Mouse (Mus musculus) urinary bladder, postnatal 36 days (tissue): ENCODE data around the gene Ly6g5c.

Experiments
- DNase-seq, 2 experiments: peaks; one replicate each; pipeline ENCODE4 v3.0.0; 2022; ENCODE audit warnings: low spot score in 2 of 2, mixed read lengths in 1 of 2

Gene Ly6g5c

DNA sequence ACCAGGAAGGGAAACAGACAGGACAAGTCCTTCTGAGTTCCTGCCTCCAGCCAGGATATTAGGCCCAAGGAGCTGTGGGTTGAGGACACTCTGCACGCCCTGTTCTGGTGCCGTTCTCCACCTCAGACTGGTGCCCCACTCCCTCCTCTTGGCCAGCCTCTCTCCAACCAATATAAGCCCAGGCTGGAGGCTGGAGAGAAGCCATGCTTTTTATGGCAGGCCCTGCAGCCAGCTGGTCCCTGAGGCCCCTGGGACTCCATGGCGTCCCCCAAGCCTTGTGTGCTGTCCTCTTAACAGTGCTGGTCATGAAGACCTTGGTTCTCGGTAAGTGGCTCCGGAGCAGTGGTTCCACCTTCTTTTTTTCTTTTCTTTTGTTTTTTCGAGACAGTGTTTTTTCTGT is at the start of gene Ly6g5c:
Gene Ly6g5c, plus strand, starts transcription at position 183 of the 400 bp plus-strand sequence.
- no peak for DNase-seq

DNA sequence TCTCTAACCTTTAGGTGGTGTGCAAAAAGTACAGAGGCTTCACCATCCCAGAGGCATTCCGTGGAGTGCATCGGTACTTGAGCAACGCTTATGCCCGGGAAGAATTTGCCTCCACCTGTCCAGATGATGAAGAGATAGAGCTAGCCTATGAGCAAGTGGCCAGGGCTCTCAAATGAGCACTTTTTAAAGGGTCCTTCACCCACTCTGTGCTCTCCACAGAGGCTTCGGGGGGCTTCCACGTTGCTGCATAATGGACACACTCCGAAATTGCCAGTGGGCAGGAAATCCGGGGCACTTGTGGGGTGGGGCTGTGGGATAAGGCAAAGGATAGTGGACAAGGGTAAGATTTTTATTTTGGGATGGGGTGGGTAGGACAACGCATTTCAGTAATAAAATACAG is 49.8 kb upstream of the Ly6g5c start:
- no peak for DNase-seq

DNA sequence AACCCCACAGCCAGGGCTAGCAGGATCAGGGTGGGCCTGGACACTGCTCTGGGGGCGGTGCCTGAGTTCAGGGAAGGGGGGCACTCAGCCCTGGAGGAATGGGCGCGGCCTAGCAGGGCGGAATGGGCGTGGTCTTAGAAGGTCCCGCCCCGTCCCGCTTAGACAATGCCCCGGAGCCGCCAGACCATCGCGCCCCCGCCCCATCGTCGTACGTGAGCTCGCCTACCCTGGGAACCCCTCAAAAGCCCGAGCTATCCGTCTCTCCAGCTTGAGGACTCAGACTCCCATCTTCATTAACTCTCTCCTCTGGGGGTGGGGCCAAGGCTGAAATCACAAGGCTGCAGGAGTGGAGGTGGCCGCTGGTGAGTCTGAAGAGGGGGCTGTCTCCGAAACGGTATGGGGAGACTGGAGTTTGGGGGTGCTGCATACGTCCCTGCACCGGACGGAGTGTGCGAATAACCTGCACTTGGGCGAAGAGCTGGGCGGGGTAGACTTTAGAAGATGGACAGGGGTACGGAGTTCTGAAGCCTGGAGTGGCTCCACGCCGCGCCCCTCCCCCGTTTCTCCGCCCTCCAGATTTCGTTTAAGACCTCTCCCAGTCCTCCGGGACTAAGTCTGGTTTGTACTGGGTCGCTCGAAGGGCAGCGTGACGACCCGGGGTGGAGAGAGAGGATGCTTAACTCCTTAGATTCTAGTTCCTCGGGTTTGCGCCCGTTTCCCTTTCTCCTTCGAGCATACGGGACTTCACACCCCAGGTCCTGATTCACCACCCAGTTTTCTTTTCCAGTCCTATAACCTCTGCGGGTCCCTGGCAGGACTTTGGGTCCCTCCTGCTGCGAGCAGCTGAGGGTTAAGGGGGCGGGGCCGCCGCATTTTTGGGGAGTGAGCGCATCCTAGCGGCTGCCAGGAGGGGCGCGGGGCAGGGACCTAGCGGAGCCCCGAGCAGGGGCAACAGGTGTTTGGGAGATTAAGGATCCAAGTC is 48.9 kb upstream of the Ly6g5c start, which contains the start of gene Ddah2:
Gene Ddah2, plus strand, starts transcription at position 125 of the 982 bp plus-strand sequence.
- peak; percentile 81 to 87 for DNase-seq

DNA sequence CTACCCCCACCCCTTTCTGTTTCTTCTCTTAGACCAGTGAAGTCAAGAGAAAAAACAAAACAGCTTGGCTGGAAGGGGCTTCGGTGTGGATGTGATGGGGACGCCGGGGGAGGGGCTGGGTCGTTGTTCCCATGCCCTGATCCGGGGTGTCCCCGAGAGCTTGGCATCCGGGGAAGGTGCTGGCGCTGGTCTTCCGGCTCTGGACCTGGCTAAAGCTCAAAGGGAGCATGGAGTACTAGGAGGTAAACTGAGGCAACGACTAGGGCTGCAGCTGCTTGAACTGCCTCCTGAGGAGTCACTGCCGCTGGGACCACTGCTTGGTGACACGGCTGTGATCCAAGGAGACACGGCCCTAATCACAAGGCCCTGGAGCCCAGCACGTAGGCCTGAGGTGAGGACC is 48.0 kb upstream of the Ly6g5c start:
- DNase-seq, result no peak

DNA sequence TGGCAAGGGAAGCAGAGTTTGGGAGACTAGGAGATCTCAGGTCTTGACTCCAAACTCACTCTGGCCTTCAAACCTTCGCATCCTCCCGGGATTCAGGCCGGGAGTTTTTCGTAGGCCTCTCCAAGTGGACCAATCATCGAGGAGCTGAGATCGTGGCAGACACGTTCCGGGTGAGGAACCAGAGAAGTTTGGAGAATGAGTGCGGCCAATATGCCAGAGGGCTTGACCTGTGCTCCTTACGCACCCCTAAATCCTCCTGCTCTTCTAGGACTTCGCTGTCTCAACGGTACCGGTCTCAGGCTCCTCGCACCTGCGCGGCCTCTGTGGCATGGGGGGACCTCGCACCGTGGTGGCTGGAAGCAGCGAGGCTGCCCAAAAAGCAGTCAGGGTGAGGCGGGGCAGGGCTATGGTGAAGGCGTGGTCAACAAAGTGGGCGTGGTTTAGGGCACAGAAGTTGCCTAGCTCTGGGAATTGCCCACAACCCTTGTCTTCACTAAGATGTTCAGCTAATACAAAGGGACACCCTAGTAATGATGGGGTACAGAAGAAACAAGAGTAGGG is 47.3 kb upstream of the Ly6g5c start:
- no peak for DNase-seq

DNA sequence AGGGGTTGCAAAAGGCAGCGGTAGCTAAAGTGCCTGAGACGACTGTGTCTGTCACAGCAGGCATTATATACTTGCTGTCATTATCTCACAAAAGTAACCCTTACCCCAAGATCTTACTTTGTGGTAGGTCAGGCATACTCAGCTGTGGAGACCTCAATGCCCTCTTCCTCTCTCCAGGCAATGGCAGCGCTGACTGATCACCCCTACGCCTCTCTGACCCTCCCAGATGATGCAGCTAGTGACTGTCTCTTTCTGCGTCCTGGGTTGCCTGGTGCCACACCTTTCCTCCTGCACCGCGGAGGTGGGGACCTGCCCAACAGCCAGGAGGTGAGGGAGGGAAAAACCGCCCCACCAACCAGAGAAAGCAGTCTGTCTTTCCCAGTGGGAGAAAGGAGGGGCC is 46.8 kb upstream of the Ly6g5c start:
- DNase-seq, result no peak

DNA sequence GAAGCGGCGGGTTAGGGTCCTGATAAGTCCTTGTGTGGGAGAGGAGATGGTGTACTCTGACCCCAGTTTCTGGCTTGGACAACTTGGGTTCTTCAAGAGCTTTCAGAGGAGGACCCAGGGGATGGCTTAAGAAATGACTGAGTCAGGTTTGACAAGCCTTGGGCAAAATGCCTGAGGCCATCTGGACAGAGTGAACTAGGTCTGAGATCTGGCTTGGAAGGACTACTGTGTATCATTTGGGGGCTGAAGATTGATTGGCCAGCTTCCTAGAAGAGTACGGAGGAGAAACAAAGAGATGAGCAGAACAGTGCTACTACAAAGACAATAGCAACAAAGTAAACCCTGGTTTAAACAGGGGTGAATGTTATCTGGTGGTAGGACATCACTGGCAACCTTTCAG is 44.6 kb upstream of the Ly6g5c start:
- DNase-seq, result no peak

DNA sequence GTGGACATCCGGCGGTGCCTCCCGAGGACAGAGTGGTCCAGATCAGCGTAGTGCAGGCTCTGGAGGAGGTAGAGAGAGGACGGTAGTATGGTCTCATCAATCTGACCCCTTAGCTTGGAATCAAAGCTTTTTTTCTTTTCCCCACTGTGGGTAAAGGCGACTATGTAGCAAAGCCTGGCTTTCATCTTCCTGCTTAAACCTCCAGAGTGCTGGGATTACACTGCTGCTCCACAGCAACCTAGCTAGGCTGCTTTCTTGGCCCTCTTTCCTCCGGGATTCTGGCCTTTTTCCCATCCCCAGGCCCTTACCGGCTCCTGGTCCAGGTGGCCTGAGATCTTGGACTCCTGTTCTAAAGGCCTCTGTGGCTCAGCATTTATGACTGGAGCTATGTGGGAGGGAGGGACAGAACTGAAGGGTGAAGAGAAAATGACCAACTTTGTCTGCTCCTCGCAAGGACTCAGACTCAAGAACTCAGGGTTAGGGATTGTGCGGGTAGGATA is 43.7 kb upstream of the Ly6g5c start:
- no peak for DNase-seq

DNA sequence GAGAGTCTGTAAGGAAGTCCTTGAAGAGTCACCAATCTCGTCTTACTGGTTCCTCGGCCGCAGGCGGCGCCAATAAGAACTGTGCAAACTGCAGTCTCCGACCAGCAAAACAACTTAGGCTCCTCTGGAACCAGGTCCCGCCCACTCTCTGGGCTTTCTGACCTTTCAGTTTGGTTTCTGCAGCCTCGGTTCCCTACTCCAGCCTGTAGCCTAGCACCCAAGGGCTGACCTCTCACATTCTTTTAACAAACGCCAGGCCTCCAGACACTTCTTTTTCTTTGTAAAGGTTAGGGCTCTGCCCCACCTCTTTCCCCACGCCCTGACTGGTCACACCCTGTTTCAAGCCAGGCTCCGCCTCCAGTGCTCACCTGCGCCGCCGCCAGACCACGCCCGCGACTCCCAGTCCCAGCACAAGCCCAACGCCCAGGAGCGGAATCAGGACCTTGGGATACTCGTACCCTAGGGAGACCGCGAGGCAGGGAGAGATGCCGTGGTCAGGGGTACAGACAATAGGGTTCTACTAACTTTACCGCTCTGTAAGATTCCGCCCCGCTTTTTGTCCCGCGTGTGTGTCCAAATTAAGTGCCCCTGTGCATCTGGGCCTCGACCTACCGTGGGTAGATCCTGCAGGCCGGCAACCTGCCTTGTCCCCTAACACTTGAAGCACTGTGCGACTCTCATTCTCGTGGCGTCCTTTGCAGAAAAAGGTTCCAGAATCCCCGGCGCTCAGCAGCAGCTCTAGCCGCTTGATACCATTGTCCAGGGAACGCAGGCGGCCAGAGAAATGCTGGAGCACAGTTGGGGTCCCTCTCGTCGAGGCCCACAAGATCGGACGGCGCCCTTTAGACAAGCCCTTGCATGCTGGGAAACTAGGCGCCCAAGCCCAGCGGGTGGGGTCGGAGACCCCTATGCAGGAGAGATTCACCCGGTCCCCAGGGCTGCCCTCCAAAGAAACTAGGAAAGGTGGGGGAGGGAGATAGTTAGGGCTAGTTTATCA is 42.8 kb upstream of the Ly6g5c start, which contains the start of gene Ly6g6c:
Gene Ly6g6c, plus strand, starts transcription at position 438 of the 997 bp plus-strand sequence.
- peak; percentile 75 to 80 for DNase-seq

DNA sequence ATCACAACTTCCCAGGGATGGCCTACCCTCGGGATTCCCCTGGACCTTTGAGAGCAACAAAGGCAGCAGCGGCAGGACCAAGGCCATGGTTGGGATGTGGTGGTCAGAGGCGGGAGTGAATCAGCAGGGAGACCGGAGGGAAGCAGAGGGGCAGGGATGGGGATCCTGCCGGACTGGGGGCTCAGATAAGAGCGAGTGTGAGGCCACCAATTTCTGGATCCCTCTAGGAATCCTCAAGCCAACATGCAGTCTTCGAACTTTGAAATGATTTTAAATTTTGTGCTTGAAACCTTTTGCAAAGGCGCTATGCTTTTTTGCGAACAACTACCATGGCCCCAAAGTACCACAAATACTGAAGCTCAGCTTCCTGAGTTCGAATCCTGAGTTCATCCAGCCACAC is 42.0 kb upstream of the Ly6g5c start, which contains the start of gene Mpig6b:
Gene Mpig6b, minus strand, starts transcription at position 101 of the 400 bp plus-strand sequence.
- no peak for DNase-seq

DNA sequence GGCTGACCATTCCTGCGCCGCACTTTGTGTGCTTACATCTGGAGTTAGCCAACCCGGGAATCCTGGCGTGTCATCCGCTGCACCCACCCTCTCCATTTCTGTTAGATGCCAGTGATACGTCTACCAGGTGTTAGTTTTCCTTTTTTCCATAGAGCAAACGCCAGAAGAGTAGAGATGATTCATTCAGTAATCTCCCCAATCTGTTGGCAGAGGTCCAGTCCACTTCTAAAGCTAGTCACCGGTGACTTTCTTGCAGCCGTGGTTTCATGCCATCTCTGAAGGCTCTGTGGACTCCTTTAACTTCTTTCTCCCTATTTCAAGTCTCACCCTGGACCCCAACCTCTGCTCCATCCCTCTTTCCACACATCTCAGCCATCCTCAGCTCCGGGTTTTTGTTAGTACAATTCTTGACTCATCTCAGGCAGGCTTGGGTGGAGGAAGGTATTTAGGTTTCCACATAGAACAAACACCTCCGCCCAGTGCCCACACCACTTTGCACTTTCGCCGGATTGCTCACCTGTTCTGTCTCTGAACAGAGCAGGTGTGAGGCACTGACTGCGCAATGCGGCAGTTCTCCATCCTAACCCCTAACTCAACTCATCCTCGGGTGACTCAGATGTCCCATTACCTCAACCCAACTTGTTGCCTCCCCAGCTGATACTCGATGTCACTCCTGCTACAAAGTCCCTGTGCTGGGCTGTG is 39.7 kb upstream of the Ly6g5c start:
- DNase-seq, result peak in 1 of 2 experiments; percentile 50

DNA sequence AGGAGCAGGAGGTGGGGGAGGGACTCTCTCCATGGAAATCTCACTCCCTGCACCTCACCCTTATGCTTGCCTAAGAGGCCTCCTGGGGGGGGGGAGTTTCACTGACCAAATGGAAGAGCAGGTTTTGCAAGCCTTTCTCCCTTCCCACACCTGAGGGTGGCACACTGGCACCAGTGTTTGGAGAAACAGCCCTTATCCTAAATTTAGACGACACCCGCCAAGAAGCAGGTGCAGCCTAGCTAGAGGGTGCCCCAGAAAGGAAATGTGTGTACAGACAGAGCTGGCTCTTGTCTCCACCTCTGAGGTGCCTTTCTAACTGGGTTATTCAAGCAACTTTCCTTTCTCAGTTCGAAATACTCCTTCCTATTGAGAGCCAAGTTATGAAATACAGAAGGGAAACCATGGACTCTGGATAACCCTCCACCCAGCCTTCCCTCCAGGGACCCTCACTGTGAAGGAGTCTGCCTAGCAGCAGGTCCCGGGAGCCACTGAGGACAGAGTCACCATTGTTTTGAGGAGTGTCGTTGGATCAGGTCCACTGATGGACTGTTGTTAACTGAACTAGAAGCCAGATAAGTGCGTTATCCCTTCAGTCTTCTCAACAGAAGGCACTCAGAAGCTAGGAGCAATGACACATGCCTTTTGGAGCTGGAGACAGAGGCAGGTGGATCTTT is 37.4 kb upstream of the Ly6g5c start:
- no peak for DNase-seq

DNA sequence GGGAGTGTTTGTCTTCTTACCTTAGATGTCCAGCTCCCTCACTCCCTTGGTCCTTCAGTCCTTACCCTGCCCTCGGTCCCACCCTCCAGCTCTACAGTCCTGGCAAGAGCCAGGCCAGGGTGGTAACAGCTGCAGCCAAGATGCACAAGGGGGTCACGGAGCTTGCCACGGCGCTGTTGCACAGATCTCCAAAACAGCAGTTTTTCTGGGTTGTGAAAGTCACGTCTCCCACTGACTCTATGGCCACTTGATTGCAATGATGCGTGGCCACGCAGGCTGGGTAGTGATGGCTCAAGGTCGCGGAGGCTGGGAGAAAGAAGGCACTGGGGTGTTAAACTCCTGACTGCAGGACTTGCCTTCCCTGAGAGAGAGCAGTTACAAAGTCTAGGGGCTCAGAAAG is 36.6 kb upstream of the Ly6g5c start:
- DNase-seq, result no peak

DNA sequence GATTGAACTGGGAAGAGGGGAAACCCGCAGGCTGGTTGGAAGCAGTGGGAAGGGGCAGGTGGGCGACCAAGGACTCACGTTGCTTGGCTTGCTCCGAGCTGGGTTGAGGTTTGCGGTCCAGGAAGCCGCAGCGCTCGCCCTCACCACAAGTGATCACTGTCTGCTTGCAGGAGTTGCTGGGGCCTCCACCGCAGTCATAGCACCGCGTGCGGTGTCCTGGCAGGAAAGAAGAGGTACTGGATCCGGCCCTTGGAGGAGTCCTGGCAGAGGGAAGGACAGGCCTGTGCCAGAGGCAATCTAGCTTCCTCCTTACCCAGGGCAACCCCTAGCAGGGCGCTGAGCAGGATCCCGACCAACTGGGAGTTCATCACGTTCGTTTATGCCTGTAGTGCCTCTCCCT is 34.0 kb upstream of the Ly6g5c start:
- no peak for DNase-seq

DNA sequence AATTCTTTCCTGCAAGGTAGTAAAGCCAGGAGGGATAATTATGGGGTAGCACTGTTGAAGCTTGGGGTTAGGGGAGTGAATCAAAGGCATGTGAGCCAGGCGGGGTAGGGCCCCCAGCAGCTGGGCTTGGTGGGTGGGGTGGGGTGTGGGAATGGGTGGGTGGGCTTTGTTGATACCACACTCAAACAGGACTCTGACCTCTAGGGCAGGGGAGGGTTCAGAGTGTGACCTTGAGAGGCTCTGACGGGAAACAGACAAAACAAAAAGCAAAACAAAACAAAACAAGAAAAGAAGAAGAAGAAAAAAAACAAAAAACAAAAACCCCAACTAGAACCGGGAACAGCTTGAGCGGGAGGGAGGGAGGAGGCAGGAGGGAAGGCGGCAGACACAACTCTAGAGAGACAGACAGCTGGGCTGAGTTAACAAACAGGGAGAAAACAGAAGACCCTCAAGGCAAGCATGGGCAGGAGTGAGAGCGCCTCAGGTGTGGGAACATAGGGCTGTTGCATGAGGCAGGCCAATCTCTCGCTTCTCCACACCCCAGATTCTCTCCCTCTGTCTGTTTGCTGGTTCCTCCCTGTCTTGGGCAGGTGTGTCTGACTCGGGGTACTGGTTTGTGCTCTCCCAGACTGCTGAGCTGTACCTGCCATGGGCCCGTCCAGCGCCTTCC is 31.4 kb upstream of the Ly6g5c start, which contains the start of gene Ly6g6e:
Gene Ly6g6e, plus strand, starts transcription at position 396 of the 670 bp plus-strand sequence.
- DNase-seq, result no peak

DNA sequence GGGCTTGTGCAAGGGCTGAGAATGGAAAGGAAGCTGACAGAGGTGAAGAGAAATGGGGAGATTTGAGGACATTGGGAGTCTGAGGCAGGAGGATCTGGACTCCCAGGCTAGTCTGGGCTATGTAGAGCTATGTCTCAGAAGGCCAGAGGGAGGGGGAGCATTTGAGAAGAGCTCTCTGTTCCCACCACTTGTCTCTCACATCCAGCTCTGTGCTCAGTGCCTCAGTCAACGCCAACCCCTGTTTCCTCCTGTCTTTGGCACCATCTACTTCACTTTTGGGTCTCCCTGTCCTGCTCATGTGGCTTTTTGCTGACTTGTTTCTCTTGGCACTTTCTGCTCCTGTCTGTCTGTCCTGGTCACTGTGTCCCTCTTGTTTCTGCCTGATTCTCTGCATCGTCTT is 30.8 kb upstream of the Ly6g5c start:
- no peak for DNase-seq

DNA sequence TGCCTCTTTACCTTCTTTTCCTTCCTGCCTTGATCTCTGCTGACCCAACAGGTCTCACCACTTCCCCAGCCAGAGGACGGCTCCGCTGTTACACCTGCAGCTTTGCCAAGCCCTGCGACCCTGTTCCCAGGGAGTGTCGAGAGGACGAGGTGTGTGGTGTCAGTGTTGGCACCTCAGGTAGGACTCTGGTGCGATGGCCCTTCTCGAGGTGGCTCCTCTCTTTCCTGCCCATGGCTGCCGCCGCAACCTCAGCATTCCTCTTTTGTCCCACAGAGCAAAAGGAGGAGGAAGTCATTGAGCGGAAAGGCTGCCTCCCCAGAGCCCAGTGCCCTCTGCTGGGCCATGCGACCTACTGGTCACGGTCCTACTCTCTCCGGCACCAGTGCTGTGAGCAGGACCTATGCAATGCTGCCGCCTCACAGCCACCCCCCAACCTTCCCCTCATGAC is 30.3 kb upstream of the Ly6g5c start, which contains the start of gene Ly6g6d:
Gene Ly6g6d, minus strand, starts transcription at position 280 of the 448 bp plus-strand sequence.
- DNase-seq, result peak; percentile 40 to 58

DNA sequence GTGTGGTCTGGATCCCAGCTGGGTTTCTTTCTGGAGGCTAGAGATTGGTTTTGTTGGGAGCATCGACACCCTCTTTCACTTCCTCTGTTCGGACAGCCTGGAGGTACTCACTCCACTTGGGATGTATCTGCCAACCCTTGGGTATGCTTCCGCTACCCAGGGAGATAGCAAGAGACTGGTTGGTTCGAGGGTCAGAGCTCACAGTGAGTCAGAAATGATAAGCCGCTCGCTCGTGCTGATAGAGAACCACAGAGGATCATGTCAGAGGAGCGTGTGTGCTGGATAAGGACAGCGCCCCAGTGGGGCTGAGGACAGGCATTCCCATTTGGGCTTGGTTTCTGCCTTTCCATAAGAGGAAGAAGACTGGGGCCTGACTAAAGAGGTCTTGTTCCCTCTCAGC is 28.3 kb upstream of the Ly6g5c start:
- DNase-seq, result no peak

DNA sequence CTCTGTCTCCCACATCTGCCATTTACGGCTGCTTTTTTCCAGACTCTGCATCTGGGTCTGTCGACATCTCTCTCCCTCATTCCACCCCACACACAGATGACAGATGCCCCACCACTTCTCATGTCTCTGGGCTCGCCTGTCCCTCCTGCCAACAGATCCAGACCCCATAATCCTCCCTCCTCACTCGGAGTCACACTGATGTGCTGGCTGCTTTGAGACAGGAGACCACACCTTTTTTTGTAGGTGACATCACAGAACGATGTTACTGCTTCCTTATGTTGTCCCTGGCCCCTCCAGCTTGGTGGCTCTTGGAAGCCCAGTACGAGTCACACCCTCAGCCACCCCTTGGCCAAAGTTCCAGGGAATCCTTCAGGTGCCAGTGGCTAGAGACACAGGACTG is 27.8 kb upstream of the Ly6g5c start:
- no peak for DNase-seq
